Mouse (Mus musculus) embryo, embryonic 10 days (tissue): ENCODE measurements around the gene Ttll7.
A peak's percentile ranks its signal among the peaks of the same experiment; 100 is the strongest.

Experiments
- DNase-seq: peaks from one replicate; pipeline ENCODE4 v3.0.0-alpha.2; 2015; ENCODE audit warnings: low spot score

Ttll7 gene

GRCm38 (mm10) chr3:146994670-146995415 lies 142.7 kb downstream of the Ttll7 start:
- DNase-seq = peak; percentile 10

DNA sequence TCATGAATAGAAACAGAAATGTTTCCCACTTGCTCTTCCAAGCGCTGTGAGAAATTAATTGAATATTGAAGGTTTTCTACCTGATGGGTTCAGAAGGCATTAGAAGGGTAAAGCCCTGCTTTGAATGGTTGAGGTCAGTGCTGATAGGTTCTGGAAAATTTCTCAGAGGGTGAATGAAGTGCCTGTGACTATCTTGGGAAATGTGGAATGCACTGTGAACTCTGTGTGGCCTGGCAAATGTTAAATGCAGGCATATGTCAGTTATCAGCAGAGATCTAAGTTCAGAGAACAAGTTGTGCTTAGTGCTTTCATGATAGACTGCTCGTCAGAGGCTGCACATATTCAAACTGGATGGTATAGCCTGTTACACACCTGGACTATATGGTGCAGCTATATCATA lies 147.0 kb downstream of the Ttll7 start:
- DNase-seq = no peak

GRCm38 (mm10) chr3:147000963-147001362 lies 148.8 kb downstream of the Ttll7 start:
- no peak for DNase-seq

GRCm38 (mm10) chr3:147001557-147001956 lies 149.4 kb downstream of the Ttll7 start:
- DNase-seq = no peak

DNA sequence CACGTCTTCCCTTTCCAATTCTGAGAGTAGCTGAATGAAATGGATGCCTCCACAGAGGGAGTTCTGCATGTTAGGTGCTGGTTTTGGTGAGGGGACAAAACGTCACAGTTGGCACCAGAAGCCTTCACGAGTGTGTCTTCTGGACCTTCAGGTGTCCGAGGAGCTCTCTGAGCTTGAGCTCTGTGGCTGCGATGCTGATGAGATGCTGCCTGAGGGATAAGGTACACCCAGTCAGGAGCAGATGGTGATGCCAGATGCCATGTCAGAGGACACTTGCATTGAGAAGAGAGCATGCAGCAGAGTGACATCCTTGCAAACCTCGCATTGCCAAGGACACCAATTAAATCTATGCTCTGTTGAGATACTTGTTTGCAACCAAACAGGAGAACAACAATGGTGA lies 164.3 kb downstream of the Ttll7 start:
- DNase-seq = no peak

DNA sequence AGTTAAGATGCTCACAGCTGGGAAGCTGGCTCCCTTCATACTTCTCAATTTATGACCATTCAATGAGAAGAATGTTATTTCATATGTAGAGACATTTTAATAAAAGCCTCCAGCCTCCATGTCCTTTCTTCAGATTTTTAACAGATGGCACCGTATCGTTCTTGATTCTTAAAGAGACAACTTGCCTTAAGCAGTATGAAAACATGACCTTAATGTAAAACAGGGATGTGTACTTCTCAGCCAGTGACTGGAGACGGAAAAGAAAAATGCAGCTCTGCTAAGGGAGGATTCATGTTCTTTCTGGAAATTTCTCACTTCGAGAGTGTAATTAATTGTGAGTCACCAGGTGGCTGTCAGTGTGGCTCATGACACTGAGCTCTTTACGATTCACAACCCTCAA lies 167.3 kb downstream of the Ttll7 start:
- no peak for DNase-seq

- DNase-seq = no peak
These were observed 174.1 kb downstream of the Ttll7 start for GRCm38 (mm10) chr3:147026248-147026647.

- no peak for DNase-seq
These were observed 176.2 kb downstream of the Ttll7 start for GRCm38 (mm10) chr3:147028382-147028781.

DNA sequence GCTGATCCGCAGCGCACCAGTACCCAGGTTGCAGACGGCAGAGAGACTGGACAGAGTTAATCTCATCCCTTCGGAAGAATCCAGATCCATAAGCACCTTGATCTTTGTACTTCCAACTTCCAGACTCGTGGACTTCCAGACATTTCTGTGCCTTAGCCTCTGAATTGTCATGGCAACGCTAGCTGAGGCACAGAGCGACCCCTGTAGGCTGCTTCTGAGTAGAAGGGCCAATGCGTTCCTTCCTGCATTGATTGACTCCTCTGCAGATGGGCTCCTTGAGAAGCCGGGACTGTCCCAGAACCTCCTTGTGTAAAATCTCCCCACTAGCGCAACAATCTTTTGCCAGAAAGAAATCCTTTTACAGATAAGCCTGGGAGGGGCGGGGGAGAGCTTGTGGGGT lies 177.6 kb downstream of the Ttll7 start:
- DNase-seq = peak; percentile 18

- DNase-seq = no peak
These were observed 178.2 kb downstream of the Ttll7 start for GRCm38 (mm10) chr3:147030266-147030880.
